Mouse (Mus musculus) kidney, postnatal 36 days (tissue): ENCODE measurements around the gene Notch4.
A peak's percentile ranks its signal among the peaks of the same experiment; 100 is the strongest.

Experiments used
- DNase-seq, 2 experiments: peaks; one replicate each; pipeline ENCODE4 v3.0.0; 2021 to 2022; ENCODE audit warnings: mixed read lengths in 2 of 2

Gene Notch4

DNA sequence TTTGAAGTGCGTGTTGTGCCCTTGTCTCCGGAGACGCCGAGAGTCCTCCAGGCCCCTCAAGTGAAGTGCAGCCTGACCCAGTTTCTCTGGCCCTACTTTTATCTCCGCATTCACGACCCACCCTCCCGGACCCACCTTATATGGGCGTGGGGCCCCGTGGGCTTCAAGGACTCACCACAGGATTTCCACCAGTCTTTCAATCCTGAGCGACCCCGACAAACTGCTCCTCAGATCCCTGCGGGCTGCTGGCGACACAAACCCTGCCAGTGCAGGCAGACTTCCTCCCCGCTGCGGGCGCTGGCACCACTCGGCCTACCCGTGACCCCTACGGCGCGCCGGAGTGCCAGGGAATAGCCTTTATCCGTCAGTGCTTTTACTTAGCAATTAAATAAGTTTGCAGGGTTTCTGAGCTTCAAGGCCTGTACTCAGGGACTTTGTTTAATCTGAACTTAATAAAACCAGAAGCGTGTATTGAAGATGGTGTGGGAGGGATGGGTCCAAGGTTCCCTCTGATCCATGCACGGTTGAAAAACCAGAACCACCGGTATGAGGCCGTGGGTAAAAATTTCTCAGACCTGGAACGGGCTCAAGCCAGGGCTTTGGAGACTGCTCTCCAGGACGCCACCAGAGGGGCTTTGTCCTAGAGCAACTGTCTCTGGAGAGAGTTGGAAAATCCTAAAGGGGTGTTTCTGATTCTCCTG lies 64.0 kb downstream of the Notch4 start, which contains the start of gene Ppt2:
Gene Ppt2, minus strand, starts transcription at position 568 of the 701 bp plus-strand sequence.
- DNase-seq, result peak; percentile 73 to 78

DNA sequence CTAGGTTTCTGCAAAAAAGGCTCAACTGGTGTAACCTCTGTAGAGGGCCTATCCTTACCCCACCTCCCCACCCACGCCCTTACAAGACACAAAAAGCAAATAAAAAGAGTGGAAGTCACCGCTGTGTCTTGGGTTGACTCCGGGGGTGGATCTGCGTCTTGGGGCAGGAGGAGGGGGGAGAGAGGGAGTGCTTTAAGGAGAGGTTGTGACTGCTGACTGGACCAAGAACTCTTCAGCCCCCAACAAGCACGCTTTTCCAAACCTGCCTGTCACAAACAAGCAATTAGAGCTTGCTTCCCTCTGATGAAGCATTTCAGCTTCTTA lies 64.5 kb downstream of the Notch4 start:
- DNase-seq, result no peak

DNA sequence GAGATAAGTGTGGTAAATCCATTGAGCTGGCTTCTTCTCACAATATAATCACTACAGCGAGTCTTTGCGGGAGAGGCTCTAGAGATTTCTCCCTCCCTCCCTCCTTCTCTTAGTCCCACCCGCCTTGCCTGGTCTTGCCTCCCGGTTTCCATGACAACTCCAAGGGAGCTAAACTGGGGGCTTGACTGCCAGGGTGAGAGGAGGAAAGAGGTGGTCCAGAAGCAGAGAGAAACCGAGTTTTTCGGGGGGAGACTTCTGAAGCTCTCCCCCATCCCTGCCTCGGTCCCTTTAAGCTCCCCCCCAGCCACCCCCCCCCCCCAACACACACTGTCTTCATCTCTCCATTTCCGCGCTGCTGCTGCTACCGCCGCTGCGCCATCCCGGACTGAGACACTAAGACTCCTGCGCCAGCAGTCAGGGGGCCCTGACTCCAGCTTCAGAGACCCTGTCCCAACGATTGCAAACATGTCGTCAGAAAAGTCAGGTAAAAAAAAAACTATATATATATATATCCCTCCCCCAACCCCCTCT lies 65.2 kb downstream of the Notch4 start, which contains the start of gene Prrt1:
Gene Prrt1, plus strand, starts transcription at position 313 of the 531 bp plus-strand sequence.
- no peak for DNase-seq

DNA sequence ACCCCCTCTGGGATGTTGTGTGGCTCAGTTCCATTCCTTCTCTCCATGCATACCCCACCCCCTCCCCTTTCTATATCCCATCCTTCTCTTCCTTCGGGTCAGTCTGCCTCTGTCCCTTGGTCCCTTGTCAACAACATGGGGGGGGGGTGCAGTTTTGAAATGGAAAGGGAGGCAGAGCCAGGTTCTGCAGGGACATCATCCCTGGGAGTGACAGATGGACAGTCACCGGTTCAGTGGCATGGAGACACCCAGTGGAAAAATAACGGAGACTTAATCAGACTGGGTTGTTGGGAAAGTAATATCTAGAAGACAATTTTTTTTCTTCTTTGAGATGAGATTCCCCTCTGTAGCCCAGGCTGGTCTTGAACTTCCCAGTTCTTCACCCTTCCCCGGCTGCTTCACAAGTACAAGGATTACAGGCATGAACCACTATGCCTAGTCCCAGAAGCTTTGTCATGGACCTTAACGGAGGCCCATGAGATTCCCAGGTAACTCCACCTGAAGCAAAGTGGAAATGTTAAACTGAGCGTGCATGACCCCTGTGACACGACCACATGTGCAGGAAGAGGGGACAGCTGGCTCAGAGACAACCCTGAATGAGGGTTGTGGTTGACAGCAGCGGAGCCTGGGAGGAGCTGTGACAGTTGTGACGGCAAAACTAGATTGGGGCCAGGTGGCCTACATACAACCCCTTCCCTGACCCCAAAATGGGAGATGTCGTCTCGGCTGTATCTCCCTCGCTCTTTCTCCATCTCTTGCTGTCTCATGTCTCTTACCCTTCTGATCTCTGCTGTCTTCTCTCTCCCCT lies 65.9 kb downstream of the Notch4 start:
- DNase-seq, result no peak

GRCm38 (mm10) chr17:34630761-34631301 lies 66.8 kb downstream of the Notch4 start:
- DNase-seq, result no peak

- no peak for DNase-seq
These were observed 67.6 kb downstream of the Notch4 start for GRCm38 (mm10) chr17:34631647-34632046.

GRCm38 (mm10) chr17:34632261-34632691 lies 68.2 kb downstream of the Notch4 start:
- DNase-seq, result peak; percentile 88 to 90

DNA sequence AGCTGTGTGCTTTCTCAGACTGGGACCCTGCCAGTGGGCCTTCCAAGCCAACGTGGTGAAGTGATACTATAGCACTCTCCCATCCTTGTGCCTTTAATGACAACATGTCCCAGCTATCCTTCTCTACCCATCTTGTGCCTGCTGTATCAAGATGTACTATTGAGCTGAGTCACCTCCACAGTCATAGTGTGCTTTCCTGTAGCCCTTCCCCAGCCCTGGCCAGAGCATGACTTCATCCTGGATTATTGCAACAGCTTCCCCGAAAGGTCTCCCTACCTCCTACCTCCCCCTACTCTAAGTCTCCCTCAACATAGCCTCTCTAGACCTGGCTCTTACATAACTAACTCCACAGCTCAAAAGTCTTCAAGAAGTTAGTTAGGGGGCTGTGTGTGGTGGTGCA lies 71.6 kb downstream of the Notch4 start:
- DNase-seq, result no peak

DNA sequence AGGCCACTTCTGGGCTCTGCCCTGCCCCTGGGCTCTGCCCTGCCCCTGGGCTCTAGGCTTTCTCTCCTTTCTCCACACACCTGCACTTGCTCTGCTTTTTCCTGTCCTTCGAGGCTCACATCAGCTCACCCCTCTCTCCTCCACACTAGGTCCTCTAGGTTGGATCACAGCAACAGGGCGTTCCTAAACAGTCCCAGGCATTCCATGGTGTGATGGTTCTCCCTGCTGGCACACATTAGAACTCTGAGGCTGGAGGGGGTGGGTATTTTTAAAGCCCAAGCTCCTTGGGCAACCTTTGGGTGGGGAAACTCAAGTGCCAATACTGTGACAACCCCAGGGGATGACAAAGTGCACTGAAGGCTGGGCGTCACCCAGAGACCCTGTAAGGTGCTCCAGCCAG lies 73.4 kb downstream of the Notch4 start:
- no peak for DNase-seq
